Mouse (Mus musculus): ENCODE measurements around the gene Hdac1. TPM values are rescaled to one million over a fixed set of nuclear protein-coding genes. Genes with fewer than 3 reads are reported as not detected.

The Hdac1 gene
- total RNA-seq, 2 experiments from 2014 or later: 35.1 to 38.1 TPM

- peak in 1 of 2 experiments; percentile 18 for DNase-seq
- intact Hi-C loops (cut with DNase I): loop anchor here (10.0 kb wide), 1 partner anchor 114 kb away; the partner anchor contains the start of genes Eif3i and Tmem234
Observed at GRCm38 (mm10) chr4:129490972-129491880, 51.3 kb downstream of the Hdac1 start, which contains the start of the genes Tssk3 and Fam229a. TSS of gene Tssk3 (minus strand) at chr4:129491022. TSS of gene Fam229a (plus strand) at chr4:129491190.

GRCm38 (mm10) chr4:129481090-129481489 is 61.4 kb downstream of the Hdac1 start:
- no peak for DNase-seq
- intact Hi-C loops (cut with DNase I): no loop called here

- no peak for DNase-seq
- intact Hi-C loops (cut with DNase I): no loop called here
Observed at GRCm38 (mm10) chr4:129479863-129480262, 62.6 kb downstream of the Hdac1 start.

GRCm38 (mm10) chr4:129476047-129476446 is 66.5 kb downstream of the Hdac1 start:
- DNase-seq: no peak
- intact Hi-C loops (cut with DNase I): no loop called here

Small RNA genes lying within 50 kb of the gene (microRNA-seq; reads per million reads assigned to microRNA genes)
- 0 reads per million in 2 experiments for gene Mir8119

Other genes starting within 250 kb of the Hdac1 start
- gene Rbbp4, start 207.3 kb downstream of the Hdac1 start, total RNA-seq (2021): 100 to 1,000 TPM; 134 to 137 TPM
- gene Zbtb8os, start 207.0 kb downstream of the Hdac1 start, total RNA-seq (2021): 10 to 100 TPM; 21.9 to 22.1 TPM
- gene Zbtb8a, start 164.6 kb downstream of the Hdac1 start, total RNA-seq (2021): 1 to 10 TPM; 5.9 to 7.1 TPM
- gene Zbtb8b, start 101.9 kb downstream of the Hdac1 start, total RNA-seq (2021): under 1 TPM; 0.29 to 0.52 TPM
- gene Bsdc1, start 81.1 kb downstream of the Hdac1 start, total RNA-seq (2021): 10 to 100 TPM; 35.9 to 38.2 TPM
- gene Tssk3, start 51.7 kb downstream of the Hdac1 start, total RNA-seq (2021): not detected
- not detected for gene Fam229a, start 51.5 kb downstream of the Hdac1 start, total RNA-seq (2021)
- 10 to 100 TPM; 42.3 to 63.4 TPM for gene Marcksl1, start 29.1 kb downstream of the Hdac1 start, total RNA-seq (2021)
- 1 to 10 TPM; 2.1 to 3.9 TPM for gene Lck, start 30.9 kb upstream of the Hdac1 start, total RNA-seq (2021)
- gene Fam167b, start 35.8 kb upstream of the Hdac1 start, total RNA-seq (2021): 1 to 10 TPM; 1.7 to 1.9 TPM
- gene Eif3i, start 57.9 kb upstream of the Hdac1 start, total RNA-seq (2021): 100 to 1,000 TPM; 143 to 144 TPM
- gene Tmem234, start 58.0 kb upstream of the Hdac1 start, total RNA-seq (2021): 10 to 100 TPM; 61.7 to 63.5 TPM
- under 1 TPM; 0.52 to 0.84 TPM for gene Dcdc2b, start 71.5 kb upstream of the Hdac1 start, total RNA-seq (2021)
- 10 to 100 TPM; 13.1 to 18.2 TPM for gene Iqcc, start 76.4 kb upstream of the Hdac1 start, total RNA-seq (2021)
- gene Ccdc28b, start 81.2 kb upstream of the Hdac1 start, total RNA-seq (2021): 10 to 100 TPM; 35.0 to 41.0 TPM
- 10 to 100 TPM; 34.1 to 39.7 TPM for gene Txlna, start 98.4 kb upstream of the Hdac1 start, total RNA-seq (2021)
- gene Kpna6, start 130.1 kb upstream of the Hdac1 start, total RNA-seq (2021): 10 to 100 TPM; 73.5 to 75.9 TPM
- gene Tmem39b, start 154.1 kb upstream of the Hdac1 start, total RNA-seq (2021): 1 to 10 TPM; 4.6 to 6.2 TPM
- gene Khdrbs1, start 199.6 kb upstream of the Hdac1 start, total RNA-seq (2021): 10 to 100 TPM; 67.8 to 76.8 TPM